Mouse (Mus musculus): ENCODE data around the gene Unc93a2. TPM values are rescaled to one million over a fixed set of nuclear protein-coding genes. Genes with fewer than 3 reads are reported as not detected.
"Not testable (repeated sequence)": the region's sequence is repeated elsewhere in the genome, so short reads cannot be mapped to it uniquely, and the experiment has no call there.

Gene Unc93a2
- 2.6 and 3.8 TPM in 2 replicates for polyA plus RNA-seq (2015; fragmentation: Nextera tagmentation; extraction: Ambion mirVana)

GRCm38 (mm10) chr17:7385364-7385763 is at the start of gene Unc93a2:
Gene Unc93a2 (minus strand): TSS chr17:7385464.
- not testable (repeated sequence) for H3K27ac ChIP-seq (replicated peaks); H3K4me3 ChIP-seq (ENCODE audit: low read depth, low read length); H3K9ac ChIP-seq (ENCODE audit: low read length); H3K4me1 ChIP-seq (replicated peaks; ENCODE audit: control insufficient read depth, insufficient read depth); ATAC-seq (ENCODE audit: low FRiP score, low TSS enrichment); DNase-seq (ENCODE audit: low spot score); H3K4me2 ChIP-seq (replicated peaks; ENCODE audit: low read depth); H3K9me3 ChIP-seq (ENCODE audit: control insufficient read depth, low read length); H3K27me3 ChIP-seq (ENCODE audit: control insufficient read depth, insufficient read depth, low read length); H3K36me3 ChIP-seq (ENCODE audit: control insufficient read depth, insufficient read depth, low read length)
- WGBS = 63% methylated on average over 3 of the region's 3 CpGs

GRCm38 (mm10) chr17:7434121-7434520 is 48.9 kb upstream of the Unc93a2 start:
- ATAC-seq (ENCODE audit: low FRiP score, low TSS enrichment); DNase-seq (ENCODE audit: low spot score); H3K9me3 ChIP-seq (ENCODE audit: control insufficient read depth, low read length); H3K27ac ChIP-seq (replicated peaks); H3K9ac ChIP-seq (ENCODE audit: low read length); H3K36me3 ChIP-seq (ENCODE audit: control insufficient read depth, insufficient read depth, low read length); H3K27me3 ChIP-seq (ENCODE audit: control insufficient read depth, insufficient read depth, low read length); H3K4me1 ChIP-seq (replicated peaks; ENCODE audit: control insufficient read depth, insufficient read depth); H3K4me2 ChIP-seq (replicated peaks; ENCODE audit: low read depth); H3K4me3 ChIP-seq (ENCODE audit: low read depth, low read length): not testable (repeated sequence)
- 63% methylated on average over 4 of the region's 4 CpGs for WGBS

DNA sequence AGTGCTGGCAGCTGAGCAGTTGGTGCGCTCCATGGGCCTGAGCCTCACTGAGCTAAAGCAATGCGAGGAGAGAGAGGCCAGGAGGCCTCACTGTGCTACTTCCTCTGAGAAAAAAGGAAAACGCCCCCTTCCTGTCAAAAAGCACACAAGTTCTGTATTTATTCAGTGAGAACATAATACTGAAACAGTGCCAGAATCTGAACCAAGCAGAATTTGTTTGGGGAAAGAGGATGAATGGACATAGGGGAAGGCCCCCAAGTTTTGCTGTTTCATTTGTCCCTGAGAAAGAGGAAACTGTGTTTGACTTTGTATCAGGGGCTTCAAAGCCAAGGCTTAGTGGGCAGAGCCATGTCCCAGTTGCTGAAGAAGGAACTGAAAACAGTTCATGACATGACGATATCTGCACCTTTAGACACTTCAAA is 45.0 kb upstream of the Unc93a2 start:
- not testable (repeated sequence) for H3K36me3 ChIP-seq (ENCODE audit: control insufficient read depth, insufficient read depth, low read length); H3K27ac ChIP-seq (replicated peaks); H3K9me3 ChIP-seq (ENCODE audit: control insufficient read depth, low read length); H3K9ac ChIP-seq (ENCODE audit: low read length); H3K4me1 ChIP-seq (replicated peaks; ENCODE audit: control insufficient read depth, insufficient read depth); H3K4me3 ChIP-seq (ENCODE audit: low read depth, low read length); H3K4me2 ChIP-seq (replicated peaks; ENCODE audit: low read depth); DNase-seq (ENCODE audit: low spot score); H3K27me3 ChIP-seq (ENCODE audit: control insufficient read depth, insufficient read depth, low read length)
- 52% methylated on average over 4 of the region's 4 CpGs for WGBS
- peak; percentile 51; the same call in 1 of the 2 replicates for ATAC-seq (ENCODE audit: low FRiP score, low TSS enrichment)

GRCm38 (mm10) chr17:7420191-7420973 is 35.1 kb upstream of the Unc93a2 start:
- TF ChIP-seq CTCF (IDR thresholded peaks at IDR 0.05; ENCODE audit: low read depth) = peak; percentile 64
- H3K9ac ChIP-seq (ENCODE audit: low read length); H3K4me3 ChIP-seq (ENCODE audit: low read depth, low read length); H3K27me3 ChIP-seq (ENCODE audit: control insufficient read depth, insufficient read depth, low read length); H3K4me2 ChIP-seq (replicated peaks; ENCODE audit: low read depth); H3K36me3 ChIP-seq (ENCODE audit: control insufficient read depth, insufficient read depth, low read length); H3K9me3 ChIP-seq (ENCODE audit: control insufficient read depth, low read length); H3K27ac ChIP-seq (replicated peaks); H3K4me1 ChIP-seq (replicated peaks; ENCODE audit: control insufficient read depth, insufficient read depth): not testable (repeated sequence)
- DNase-seq (ENCODE audit: low spot score) = peak; percentile 14
- 0% methylated on average over 2 of the region's 3 CpGs for WGBS
- peak; percentile 82 for ATAC-seq (ENCODE audit: low FRiP score, low TSS enrichment)

GRCm38 (mm10) chr17:7414601-7415310 is 29.5 kb upstream of the Unc93a2 start:
- H3K9me3 ChIP-seq (ENCODE audit: control insufficient read depth, low read length); H3K4me3 ChIP-seq (ENCODE audit: low read depth, low read length); H3K4me2 ChIP-seq (replicated peaks; ENCODE audit: low read depth); H3K4me1 ChIP-seq (replicated peaks; ENCODE audit: control insufficient read depth, insufficient read depth); H3K9ac ChIP-seq (ENCODE audit: low read length); ATAC-seq (ENCODE audit: low FRiP score, low TSS enrichment); H3K36me3 ChIP-seq (ENCODE audit: control insufficient read depth, insufficient read depth, low read length); H3K27ac ChIP-seq (replicated peaks); DNase-seq (ENCODE audit: low spot score); H3K27me3 ChIP-seq (ENCODE audit: control insufficient read depth, insufficient read depth, low read length): not testable (repeated sequence)
- WGBS = 83% methylated on average over 7 of the region's 9 CpGs

GRCm38 (mm10) chr17:7413336-7413735 is 28.1 kb upstream of the Unc93a2 start:
- not testable (repeated sequence) for H3K27ac ChIP-seq (replicated peaks); H3K9ac ChIP-seq (ENCODE audit: low read length); ATAC-seq (ENCODE audit: low FRiP score, low TSS enrichment); DNase-seq (ENCODE audit: low spot score); H3K4me3 ChIP-seq (ENCODE audit: low read depth, low read length); H3K36me3 ChIP-seq (ENCODE audit: control insufficient read depth, insufficient read depth, low read length); H3K27me3 ChIP-seq (ENCODE audit: control insufficient read depth, insufficient read depth, low read length); H3K9me3 ChIP-seq (ENCODE audit: control insufficient read depth, low read length); H3K4me1 ChIP-seq (replicated peaks; ENCODE audit: control insufficient read depth, insufficient read depth); H3K4me2 ChIP-seq (replicated peaks; ENCODE audit: low read depth)
- 73% methylated on average over 8 of the region's 8 CpGs for WGBS

- H3K4me1 ChIP-seq (replicated peaks; ENCODE audit: control insufficient read depth, insufficient read depth); H3K9ac ChIP-seq (ENCODE audit: low read length); H3K27me3 ChIP-seq (ENCODE audit: control insufficient read depth, insufficient read depth, low read length); H3K27ac ChIP-seq (replicated peaks); H3K36me3 ChIP-seq (ENCODE audit: control insufficient read depth, insufficient read depth, low read length); H3K4me2 ChIP-seq (replicated peaks; ENCODE audit: low read depth); H3K9me3 ChIP-seq (ENCODE audit: control insufficient read depth, low read length); H3K4me3 ChIP-seq (ENCODE audit: low read depth, low read length); ATAC-seq (ENCODE audit: low FRiP score, low TSS enrichment); DNase-seq (ENCODE audit: low spot score): not testable (repeated sequence)
- 68% methylated on average over 6 of the region's 6 CpGs for WGBS
Measured at GRCm38 (mm10) chr17:7399770-7400169, 14.5 kb upstream of the Unc93a2 start.

DNA sequence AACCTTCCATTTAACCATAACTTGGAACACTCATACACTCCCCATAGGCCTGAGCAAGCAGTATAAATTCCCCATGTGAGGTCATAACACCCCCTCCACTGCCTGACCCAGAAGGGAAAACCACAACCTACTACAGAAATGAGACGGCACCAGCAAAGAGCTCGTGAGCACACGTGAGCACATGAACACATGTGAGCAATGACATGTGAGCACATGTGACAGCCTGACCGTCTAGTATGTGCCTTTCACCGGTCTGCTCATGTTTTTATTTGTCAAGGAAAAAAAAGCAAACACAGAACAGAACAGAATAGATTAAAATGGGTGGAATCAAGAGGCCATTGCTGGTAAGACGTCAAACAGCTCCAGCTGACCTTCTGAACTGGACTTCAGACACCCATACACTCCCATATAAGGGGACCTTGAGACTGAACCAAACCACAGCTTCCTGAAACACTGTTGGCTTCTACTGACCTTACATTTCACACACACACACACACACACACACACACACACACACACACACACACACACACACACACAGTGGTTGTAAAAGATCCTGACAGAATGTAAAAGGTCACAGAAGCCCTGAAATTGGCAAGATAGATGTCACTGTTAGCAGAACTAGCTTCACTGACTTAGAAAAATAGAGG is 13.1 kb upstream of the Unc93a2 start:
- not testable (repeated sequence) for H3K36me3 ChIP-seq (ENCODE audit: control insufficient read depth, insufficient read depth, low read length); H3K27me3 ChIP-seq (ENCODE audit: control insufficient read depth, insufficient read depth, low read length); H3K27ac ChIP-seq (replicated peaks); H3K4me3 ChIP-seq (ENCODE audit: low read depth, low read length); H3K9ac ChIP-seq (ENCODE audit: low read length); H3K4me1 ChIP-seq (replicated peaks; ENCODE audit: control insufficient read depth, insufficient read depth); H3K9me3 ChIP-seq (ENCODE audit: control insufficient read depth, low read length); H3K4me2 ChIP-seq (replicated peaks; ENCODE audit: low read depth); DNase-seq (ENCODE audit: low spot score)
- WGBS = 57% methylated on average over 6 of the region's 6 CpGs
- ATAC-seq (ENCODE audit: low FRiP score, low TSS enrichment) = peak; percentile 92

Measured in stomach, postnatal 0 days (tissue).